Mouse (Mus musculus) liver, embryonic 12.5 days (tissue): ENCODE measurements around the gene Dpy19l1. TPM values are rescaled to one million over a fixed set of nuclear protein-coding genes. Genes with fewer than 3 reads are reported as not detected.

Experiments used
- ATAC-seq: fragments of 200-750 bp; cut with Nextera tagmentation; 2 replicates; pipeline ENCODE4 v1.8.0; 2017; ENCODE audit warnings: moderate number of reproducible peaks, mild to moderate bottlenecking, moderate library complexity
- H3K27ac ChIP-seq: fragments of 300-500 bp; sonication (generic); 2 replicates; pipeline ENCODE4 v1.5.1; 2016; ENCODE audit warnings: mild to moderate bottlenecking
- H3K27me3 ChIP-seq: fragments of 300-500 bp; sonication (generic); replicated peaks from 2 replicates; pipeline ENCODE4 v1.6.1; 2016; ENCODE audit warnings: mild to moderate bottlenecking, moderate library complexity
- H3K36me3 ChIP-seq: fragments of 300-500 bp; sonication (generic); 2 replicates; pipeline ENCODE4 v1.6.1; 2016; ENCODE audit warnings: mild to moderate bottlenecking, moderate library complexity
- H3K4me1 ChIP-seq: fragments of 300-500 bp; sonication (generic); 2 replicates; pipeline ENCODE4 v1.6.1; 2016
- H3K4me2 ChIP-seq: fragments of 300-500 bp; sonication (generic); 2 replicates; pipeline ENCODE4 v1.6.1; 2016; ENCODE audit warnings: mild to moderate bottlenecking, moderate library complexity
- H3K4me3 ChIP-seq: fragments of 300-500 bp; sonication (generic); 2 replicates; pipeline ENCODE4 v1.5.1; 2016; ENCODE audit warnings: mild to moderate bottlenecking, moderate library complexity
- H3K9ac ChIP-seq: fragments of 300-500 bp; sonication (generic); 2 replicates; pipeline ENCODE4 v1.6.1; 2016; ENCODE audit warnings: mild to moderate bottlenecking, moderate library complexity
- H3K9me3 ChIP-seq: fragments of 300-500 bp; sonication (generic); replicated peaks from 2 replicates; pipeline ENCODE4 v1.6.1; 2016; ENCODE audit warnings: mild to moderate bottlenecking, moderate library complexity
- WGBS: fragments of 180-500 bp; shearing (Covaris S2); methylation state at CpG from one replicate; pipeline ENCODE4 v1.1.7; 2016; ENCODE audit not compliant: insufficient replicate concordance; 5-methylcytosine and 5-hydroxymethylcytosine counted together
- polyA plus RNA-seq: library from polyadenylated mRNA; unstranded; fragments of >200 nt; fragmentation: Nextera tagmentation; extraction: Ambion mirVana; gene quantifications from 2 replicates; pipeline ENCODE4 v1.2.1, GENCODE M21; 2016

Dpy19l1 gene
- polyA plus RNA-seq, 1 experiment from 2014 or later = 27.4 TPM

DNA sequence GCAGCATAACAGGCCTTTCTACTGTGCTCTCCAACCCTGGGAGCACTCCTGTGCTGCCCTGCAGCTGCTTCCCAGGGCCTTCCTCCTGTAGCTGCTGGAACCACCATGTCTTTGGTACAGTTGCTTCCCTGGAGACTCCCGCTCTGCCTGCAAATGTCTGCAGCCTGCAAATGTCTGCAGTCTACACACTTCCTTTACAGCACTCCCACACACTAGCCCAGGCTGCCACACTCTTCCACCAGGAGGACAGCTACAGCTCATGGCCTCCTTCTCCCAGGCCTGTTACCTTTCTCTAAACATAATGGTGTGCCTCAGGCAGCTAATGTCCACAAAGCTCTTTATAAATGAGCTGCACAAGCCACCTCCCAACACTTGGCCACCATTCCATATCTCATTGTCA lies 36.3 kb downstream of the Dpy19l1 start:
- H3K4me1 ChIP-seq = 0 out of 2 replicates have a peak, but pooled peaks cover 3% of the 10 kb centered on the region
- H3K4me2 ChIP-seq = no peak overlapping the region
- H3K9me3 ChIP-seq = no peaks in the 10 kb centered on the region
- H3K9ac ChIP-seq = no peak overlapping the region
- peaks cover 49% of the 10 kb centered on the region for H3K36me3 ChIP-seq
- no peak for ATAC-seq
- WGBS = 92% methylated on average over 1 of the region's 1 CpGs
- no peak overlapping the region for H3K4me3 ChIP-seq
- no peaks in the 10 kb centered on the region for H3K27me3 ChIP-seq
- H3K27ac ChIP-seq = no peak overlapping the region

DNA sequence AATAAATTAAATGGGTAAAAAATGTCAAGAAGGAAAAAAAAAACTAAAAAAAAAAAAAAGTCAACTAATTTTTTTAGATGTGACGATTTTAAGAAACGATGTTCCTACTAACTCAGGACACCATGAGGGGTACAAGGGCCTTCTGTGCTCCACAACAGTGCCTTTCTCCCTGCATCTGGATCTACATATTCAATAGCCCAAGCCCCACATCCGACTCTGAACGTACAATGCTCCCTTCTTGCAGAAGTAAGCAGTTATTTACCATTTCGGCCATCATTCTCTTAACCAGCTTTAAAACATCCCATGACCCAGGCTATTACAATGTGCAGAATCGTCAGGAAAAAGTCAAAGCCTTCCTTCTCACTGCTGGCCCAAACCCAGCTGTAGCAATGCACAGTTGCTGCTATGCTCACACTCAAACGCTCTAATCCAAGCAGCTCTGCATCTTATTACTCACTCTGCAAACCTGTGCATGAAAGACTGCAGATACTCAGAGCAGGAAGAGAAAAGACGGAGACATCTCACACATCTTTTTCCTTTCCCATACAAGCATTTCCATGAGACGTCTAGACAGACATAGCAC lies 41.5 kb downstream of the Dpy19l1 start:
- Histone ChIP-seq H3K36me3 (peaks cover 52% of the 10 kb centered on the region), H3K4me1 (no peaks in the 10 kb centered on the region), H3K4me3 (no peak overlapping the region), H3K27me3 (no peaks in the 10 kb centered on the region), H3K9ac (no peak overlapping the region), H3K4me2 (no peak overlapping the region), H3K27ac (no peak overlapping the region), H3K9me3 (no peaks in the 10 kb centered on the region)
- WGBS = 84% methylated on average over 9 of the region's 9 CpGs
- no peak for ATAC-seq

DNA sequence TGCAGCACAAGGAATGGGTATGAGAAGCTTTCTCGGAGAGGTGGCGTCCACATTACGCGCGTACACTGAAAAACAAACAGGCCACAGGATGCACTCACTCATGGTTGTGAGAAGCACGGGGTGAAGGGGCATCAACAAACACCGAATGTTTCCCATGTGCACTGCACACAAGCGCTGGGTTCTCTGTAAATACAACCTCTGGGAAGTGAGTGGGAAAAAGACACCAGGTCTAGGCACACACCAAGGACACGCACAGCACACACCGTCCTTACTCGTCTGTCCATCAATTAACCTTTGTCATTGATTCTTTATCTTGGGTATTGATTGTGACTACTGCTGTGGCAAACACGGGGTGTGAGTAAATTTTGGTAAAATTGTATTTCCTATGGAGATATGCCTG lies 49.1 kb downstream of the Dpy19l1 start:
- H3K27ac ChIP-seq = no peak overlapping the region
- 0 out of 2 replicates have a peak, but pooled peaks cover 4% of the 10 kb centered on the region for H3K4me1 ChIP-seq

DNA sequence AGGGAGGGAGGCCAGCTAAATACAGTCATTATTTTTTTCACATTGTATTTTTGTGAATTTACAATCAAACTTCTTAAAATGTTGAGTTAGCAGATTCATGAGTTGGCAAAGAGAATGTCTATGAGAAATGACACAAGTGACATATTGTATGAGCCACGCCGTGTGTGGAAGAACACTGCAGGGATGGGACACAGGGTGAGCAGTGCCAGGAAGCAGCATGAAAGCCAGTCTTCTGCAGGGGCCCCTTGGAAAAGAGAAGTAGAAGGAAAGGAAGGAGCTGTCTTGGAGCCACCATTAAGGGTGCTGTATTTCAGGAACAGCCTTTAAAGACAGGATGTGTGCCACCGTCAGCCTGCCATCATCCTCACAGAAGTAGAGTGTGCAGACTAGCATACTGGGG lies 52.0 kb downstream of the Dpy19l1 start:
- Histone ChIP-seq H3K36me3 (peaks cover 80% of the 10 kb centered on the region), H3K4me1 (0 out of 2 replicates have a peak, but pooled peaks cover 4% of the 10 kb centered on the region), H3K4me2 (no peak overlapping the region), H3K9me3 (no peaks in the 10 kb centered on the region), H3K27me3 (no peaks in the 10 kb centered on the region), H3K27ac (no peak overlapping the region), H3K9ac (no peak overlapping the region), H3K4me3 (no peak overlapping the region)
- no peak for ATAC-seq
- WGBS = 63% methylated on average over 3 of the region's 3 CpGs

More for the DNA sequence above, 49.1 kb downstream of the Dpy19l1 start:
- Histone ChIP-seq H3K9me3 (no peaks in the 10 kb centered on the region), H3K4me3 (no peak overlapping the region), H3K4me2 (no peak overlapping the region), H3K36me3 (peaks cover 78% of the 10 kb centered on the region), H3K9ac (no peak overlapping the region), H3K27me3 (no peaks in the 10 kb centered on the region)
- no peak for ATAC-seq
- WGBS = 83% methylated on average over 12 of the region's 12 CpGs

DNA sequence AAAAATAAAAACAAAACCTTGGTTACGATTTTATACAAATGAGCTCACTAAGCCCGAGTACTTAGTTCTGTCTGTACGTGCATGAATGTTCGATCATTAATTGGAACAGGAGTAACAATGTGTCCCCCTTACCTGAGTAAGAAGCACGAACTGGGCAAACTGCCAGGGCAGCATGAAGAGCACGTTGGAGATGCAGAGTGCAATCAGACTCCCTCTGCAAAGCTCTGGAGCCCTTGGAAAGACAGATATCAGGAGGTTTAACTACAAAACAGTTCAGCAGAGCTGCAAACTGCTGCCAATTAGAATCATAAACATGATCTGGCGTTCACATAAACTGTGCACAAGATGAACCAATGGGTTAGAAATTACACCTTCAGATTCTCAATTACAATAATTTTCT lies 52.4 kb downstream of the Dpy19l1 start:
- Histone ChIP-seq H3K4me2 (no peak overlapping the region), H3K4me1 (0 out of 2 replicates have a peak, but pooled peaks cover 4% of the 10 kb centered on the region), H3K27me3 (no peaks in the 10 kb centered on the region), H3K27ac (no peak overlapping the region), H3K9ac (no peak overlapping the region), H3K9me3 (no peaks in the 10 kb centered on the region), H3K36me3 (peaks cover 79% of the 10 kb centered on the region), H3K4me3 (no peak overlapping the region)
- ATAC-seq = no peak
- WGBS = 84% methylated on average over 7 of the region's 7 CpGs

DNA sequence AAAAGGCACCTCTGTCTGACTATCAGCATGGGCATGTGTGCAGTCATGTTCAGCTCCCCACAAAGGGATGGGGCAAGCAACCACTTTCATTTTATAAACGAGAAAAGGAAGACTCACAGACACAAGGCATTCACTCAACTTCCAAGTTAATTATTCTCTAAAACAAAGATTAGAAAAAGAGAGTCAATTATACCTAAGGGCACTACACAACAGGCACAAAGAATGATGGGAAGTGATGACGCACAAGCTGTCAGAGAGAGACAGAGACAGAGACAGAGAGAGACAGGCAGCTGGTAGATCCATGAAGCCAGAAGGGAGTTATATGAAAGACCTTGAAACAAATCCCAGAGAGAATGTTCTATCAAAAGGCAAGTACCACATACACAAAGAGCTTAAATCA lies 68.0 kb downstream of the Dpy19l1 start:
- Histone ChIP-seq H3K27ac (no peak overlapping the region), H3K4me3 (no peak overlapping the region), H3K4me1 (no peaks in the 10 kb centered on the region; the same call in 1 of the 2 replicates), H3K27me3 (no peaks in the 10 kb centered on the region), H3K9me3 (no peaks in the 10 kb centered on the region), H3K36me3 (peaks cover 76% of the 10 kb centered on the region), H3K4me2 (no peak overlapping the region), H3K9ac (no peak overlapping the region)
- WGBS = 62% methylated on average over 2 of the region's 2 CpGs
- ATAC-seq = no peak

DNA sequence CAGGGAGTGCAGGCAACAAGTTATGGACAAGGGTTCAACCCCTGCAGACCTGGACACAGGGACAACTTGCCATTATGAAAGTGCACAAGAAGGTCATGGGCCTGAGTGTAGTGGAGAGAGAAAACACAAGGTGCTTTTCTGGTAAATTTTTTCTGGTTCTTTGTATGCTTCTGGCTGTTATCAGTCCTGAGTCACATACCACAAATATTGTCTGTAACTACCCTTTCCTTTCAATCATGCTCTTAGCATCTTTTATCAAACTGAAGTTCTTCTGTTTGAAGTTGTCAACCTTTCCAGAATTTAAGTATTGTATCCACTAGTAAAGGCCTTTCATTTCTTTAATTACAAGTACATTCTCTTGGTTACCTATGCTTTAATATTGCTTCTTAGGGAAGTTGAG lies 73.2 kb downstream of the Dpy19l1 start:
- Histone ChIP-seq H3K36me3 (peaks cover 73% of the 10 kb centered on the region), H3K9ac (no peak overlapping the region), H3K4me2 (no peak overlapping the region), H3K27me3 (no peaks in the 10 kb centered on the region), H3K9me3 (no peaks in the 10 kb centered on the region), H3K4me1 (no peaks in the 10 kb centered on the region), H3K4me3 (no peak overlapping the region), H3K27ac (no peak overlapping the region)
- ATAC-seq = no peak

DNA sequence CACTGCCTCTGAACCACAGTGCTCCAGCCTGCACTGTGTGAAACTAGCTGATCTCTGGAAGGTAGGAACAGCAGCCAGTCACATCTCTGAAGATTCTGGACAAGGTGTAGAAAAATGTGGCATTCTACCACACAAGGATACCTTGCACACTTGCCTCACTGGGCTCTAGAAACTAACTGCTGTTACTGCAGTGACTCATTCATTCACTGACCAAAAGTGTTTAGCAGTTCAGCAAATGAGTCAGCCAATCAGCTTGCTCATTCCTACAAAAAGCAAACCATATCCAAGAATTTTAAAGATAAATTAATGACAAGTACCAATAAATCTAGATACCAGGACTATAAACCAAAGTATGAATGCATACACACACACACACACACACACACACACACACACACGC lies 77.3 kb downstream of the Dpy19l1 start:
- no peak overlapping the region for H3K27ac ChIP-seq
- H3K4me2 ChIP-seq = no peak overlapping the region
- no peak overlapping the region for H3K4me3 ChIP-seq
- H3K9me3 ChIP-seq = no peaks in the 10 kb centered on the region
- ATAC-seq = no peak
- 85% methylated on average over 1 of the region's 1 CpGs for WGBS
- H3K4me1 ChIP-seq = no peaks in the 10 kb centered on the region
- peaks cover 72% of the 10 kb centered on the region for H3K36me3 ChIP-seq
- no peaks in the 10 kb centered on the region for H3K27me3 ChIP-seq
- H3K9ac ChIP-seq = no peak overlapping the region

DNA sequence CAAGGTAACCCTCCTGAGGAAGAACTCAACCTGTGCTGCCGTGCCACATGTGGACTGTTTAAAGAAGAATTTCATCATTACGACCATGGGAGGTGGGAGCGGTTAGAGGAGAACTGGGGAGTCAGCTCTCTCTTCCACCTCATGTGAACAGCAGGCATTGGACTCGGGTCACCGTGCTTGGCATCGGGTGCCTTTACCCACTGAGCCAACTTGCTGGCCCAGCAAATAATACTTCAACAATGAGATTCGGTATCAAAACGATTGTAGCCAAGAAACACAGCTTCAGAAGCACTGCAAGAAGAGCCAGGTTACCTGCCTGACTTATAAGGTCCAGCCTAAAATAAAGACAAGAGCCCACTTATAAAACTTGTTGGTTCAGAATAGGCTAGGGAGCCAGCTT lies 79.7 kb downstream of the Dpy19l1 start:
- WGBS = 90% methylated on average over 8 of the region's 8 CpGs
- no peak overlapping the region for H3K4me2 ChIP-seq
- H3K9ac ChIP-seq = no peak overlapping the region
- peaks cover 81% of the 10 kb centered on the region for H3K36me3 ChIP-seq
- H3K9me3 ChIP-seq = no peaks in the 10 kb centered on the region
- no peak for ATAC-seq
- H3K27ac ChIP-seq = no peak overlapping the region
- H3K27me3 ChIP-seq = no peaks in the 10 kb centered on the region
- H3K4me3 ChIP-seq = no peak overlapping the region
- no peaks in the 10 kb centered on the region for H3K4me1 ChIP-seq

DNA sequence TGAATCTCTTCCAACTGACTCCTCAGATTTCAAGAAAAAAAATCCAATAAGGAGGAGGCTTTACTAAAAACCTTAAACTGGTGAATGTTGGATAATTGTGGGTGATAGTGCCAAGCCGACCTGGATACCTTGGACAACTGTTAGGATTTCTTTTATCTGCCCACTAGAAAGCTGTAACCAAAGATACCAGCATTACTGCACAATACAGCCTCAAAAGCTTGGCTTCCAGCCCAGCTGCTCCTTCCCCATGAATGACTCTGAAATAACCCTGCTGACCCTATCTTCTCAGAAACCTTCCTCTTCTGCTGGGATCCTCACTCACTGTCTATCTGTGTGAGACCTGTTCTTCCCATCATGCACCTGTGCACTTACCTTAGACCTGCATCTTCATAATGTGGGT lies 81.1 kb downstream of the Dpy19l1 start:
- H3K27me3 ChIP-seq = no peaks in the 10 kb centered on the region
- no peak overlapping the region for H3K27ac ChIP-seq
- no peak for ATAC-seq
- H3K9me3 ChIP-seq = no peaks in the 10 kb centered on the region
- H3K9ac ChIP-seq = no peak overlapping the region
- H3K4me3 ChIP-seq = no peak overlapping the region
- WGBS = 73% methylated on average over 1 of the region's 1 CpGs
- H3K4me1 ChIP-seq = no peaks in the 10 kb centered on the region
- H3K4me2 ChIP-seq = no peak overlapping the region
- peaks cover 80% of the 10 kb centered on the region for H3K36me3 ChIP-seq

DNA sequence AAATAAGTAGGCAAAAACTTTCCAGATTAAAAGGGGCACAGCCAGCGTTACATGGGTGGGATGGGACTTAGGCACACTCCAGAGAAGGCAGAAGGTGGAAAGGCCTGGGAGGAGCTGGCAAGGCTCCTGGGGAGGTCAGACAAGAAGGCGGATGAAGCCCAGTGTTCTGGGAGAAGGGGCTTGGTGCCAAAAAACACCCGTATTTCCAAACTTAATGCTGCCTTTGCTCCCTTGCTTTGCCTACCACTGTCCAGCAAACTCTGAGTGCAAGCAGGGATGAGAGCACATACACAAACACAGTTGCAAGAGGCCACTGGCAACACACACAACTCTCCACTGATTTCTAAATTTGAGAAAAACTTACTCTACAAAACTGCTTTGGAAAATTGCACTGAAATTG lies 81.7 kb downstream of the Dpy19l1 start:
- H3K9ac ChIP-seq = no peak overlapping the region
- H3K27ac ChIP-seq = no peak overlapping the region
- no peaks in the 10 kb centered on the region for H3K4me1 ChIP-seq
- H3K4me3 ChIP-seq = no peak overlapping the region
- no peak for ATAC-seq
- no peaks in the 10 kb centered on the region for H3K27me3 ChIP-seq
- H3K9me3 ChIP-seq = no peaks in the 10 kb centered on the region
- H3K4me2 ChIP-seq = no peak overlapping the region
- peaks cover 84% of the 10 kb centered on the region for H3K36me3 ChIP-seq
- 86% methylated on average over 3 of the region's 3 CpGs for WGBS

DNA sequence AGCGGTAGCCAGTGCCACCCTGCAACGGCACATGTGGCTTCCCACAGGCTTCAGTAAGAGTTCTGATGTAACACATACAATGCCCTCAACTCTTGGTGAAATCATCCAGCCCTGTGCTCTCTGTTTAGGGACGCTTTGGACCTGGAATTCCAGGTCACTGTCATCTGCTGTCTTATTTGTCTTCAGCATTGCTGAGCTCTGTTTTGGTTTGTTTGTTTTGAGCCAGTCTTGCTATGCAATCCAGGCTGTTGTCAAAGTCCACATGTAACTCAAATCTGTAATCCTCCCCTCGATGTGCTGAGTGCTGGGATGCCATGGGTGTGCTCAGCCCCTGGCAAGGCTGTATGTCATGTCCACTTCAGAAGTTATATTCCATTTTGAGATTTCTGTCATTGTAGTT lies 82.8 kb downstream of the Dpy19l1 start:
- no peak for ATAC-seq
- no peaks in the 10 kb centered on the region for H3K4me1 ChIP-seq
- H3K4me2 ChIP-seq = no peak overlapping the region
- no peak overlapping the region for H3K9ac ChIP-seq
- H3K4me3 ChIP-seq = no peak overlapping the region
- H3K27ac ChIP-seq = no peak overlapping the region
- no peaks in the 10 kb centered on the region for H3K27me3 ChIP-seq
- WGBS = 89% methylated on average over 4 of the region's 4 CpGs
- H3K9me3 ChIP-seq = no peaks in the 10 kb centered on the region
- peaks cover 77% of the 10 kb centered on the region for H3K36me3 ChIP-seq

DNA sequence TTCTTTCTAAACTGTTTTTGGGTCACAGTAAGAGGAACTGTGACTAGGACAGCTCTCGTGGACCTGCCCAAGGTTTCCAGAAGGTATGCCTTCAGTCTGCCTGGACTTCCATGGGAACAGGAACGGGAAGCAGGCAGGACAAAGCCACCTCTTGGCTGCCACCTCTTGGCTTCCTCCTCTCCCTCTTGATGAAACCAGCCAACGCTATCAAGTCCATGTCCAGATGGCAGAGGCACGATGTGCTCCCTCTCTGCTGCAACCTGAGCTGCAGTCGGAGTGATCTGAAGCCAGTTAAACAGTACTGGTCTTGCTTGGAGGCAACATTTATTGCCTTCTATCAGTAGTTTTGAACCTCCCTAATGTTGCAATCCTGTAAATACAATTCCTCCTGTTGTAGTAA lies 84.7 kb downstream of the Dpy19l1 start:
- Histone ChIP-seq H3K4me1 (no peaks in the 10 kb centered on the region), H3K4me3 (no peak overlapping the region), H3K9ac (no peak overlapping the region), H3K36me3 (peaks cover 80% of the 10 kb centered on the region), H3K27me3 (no peaks in the 10 kb centered on the region), H3K4me2 (no peak overlapping the region), H3K9me3 (no peaks in the 10 kb centered on the region), H3K27ac (no peak overlapping the region)
- WGBS = 74% methylated on average over 5 of the region's 5 CpGs
- no peak for ATAC-seq
